Mouse (Mus musculus) neural tube, embryonic 14.5 days (tissue): Measurements from ENCODE around the gene Hoxd11. TPM values are rescaled to one million over a fixed set of nuclear protein-coding genes. Genes with fewer than 3 reads are reported as not detected.

Experiments used
- ATAC-seq: fragments of 200-750 bp; cut with Nextera tagmentation; 2 replicates; pipeline ENCODE4 v1.8.0; 2017; ENCODE audit warnings: low read depth, mild to moderate bottlenecking, moderate TSS enrichment, moderate library complexity
- H3K27ac ChIP-seq: fragments of 300-500 bp; sonication (generic); 2 replicates; pipeline ENCODE4 v1.5.1; 2014; ENCODE audit warnings: low read depth, mild to moderate bottlenecking, control low read depth, low read length, moderate library complexity, mixed read lengths
- H3K27me3 ChIP-seq: fragments of 300-500 bp; sonication (generic); 2 replicates; pipeline ENCODE4 v1.6.1; 2014; ENCODE audit warnings: low read length; ENCODE audit not compliant: control insufficient read depth, insufficient read depth
- H3K36me3 ChIP-seq: fragments of 300-500 bp; sonication (generic); 2 replicates; pipeline ENCODE4 v1.6.1; 2014; ENCODE audit warnings: low read length, mixed read lengths; ENCODE audit not compliant: control insufficient read depth, insufficient read depth
- H3K4me1 ChIP-seq: fragments of 300-500 bp; sonication (generic); 2 replicates; pipeline ENCODE4 v1.6.1; 2014; ENCODE audit warnings: low read length; ENCODE audit not compliant: control insufficient read depth, insufficient read depth
- H3K4me2 ChIP-seq: fragments of 300-500 bp; sonication (generic); 2 replicates; pipeline ENCODE4 v1.6.1; 2014; ENCODE audit warnings: mild to moderate bottlenecking, low read depth, low read length, control low read depth
- H3K4me3 ChIP-seq: fragments of 300-500 bp; sonication (generic); 2 replicates; pipeline ENCODE4 v1.5.1; 2014; ENCODE audit warnings: low read depth, low read length, control low read depth, mixed read lengths
- H3K9ac ChIP-seq: fragments of 300-500 bp; sonication (generic); replicated peaks from 2 replicates; pipeline ENCODE4 v1.6.1; 2014; ENCODE audit warnings: low read depth, mild to moderate bottlenecking, control low read depth, low read length, mixed read lengths
- H3K9me3 ChIP-seq: fragments of 300-500 bp; sonication (generic); 2 replicates; pipeline ENCODE4 v1.6.1; 2016; ENCODE audit warnings: low read length; ENCODE audit not compliant: control insufficient read depth
- WGBS: fragments of 180-500 bp; shearing (Covaris S2); extraction: QIAGEN DNeasy Blood & Tissue Kit; methylation state at CpG from one replicate; pipeline ENCODE4 v1.1.7; 2014; 5-methylcytosine and 5-hydroxymethylcytosine counted together
- polyA plus RNA-seq: library from polyadenylated mRNA; unstranded; fragments of >200 nt; fragmentation: Nextera tagmentation; extraction: Ambion mirVana; gene quantifications from 2 replicates; pipeline ENCODE4 v1.2.1, GENCODE M21; 2014

Gene Hoxd11
- polyA plus RNA-seq, 1 experiment from 2014 or later, result 0.09 TPM

DNA sequence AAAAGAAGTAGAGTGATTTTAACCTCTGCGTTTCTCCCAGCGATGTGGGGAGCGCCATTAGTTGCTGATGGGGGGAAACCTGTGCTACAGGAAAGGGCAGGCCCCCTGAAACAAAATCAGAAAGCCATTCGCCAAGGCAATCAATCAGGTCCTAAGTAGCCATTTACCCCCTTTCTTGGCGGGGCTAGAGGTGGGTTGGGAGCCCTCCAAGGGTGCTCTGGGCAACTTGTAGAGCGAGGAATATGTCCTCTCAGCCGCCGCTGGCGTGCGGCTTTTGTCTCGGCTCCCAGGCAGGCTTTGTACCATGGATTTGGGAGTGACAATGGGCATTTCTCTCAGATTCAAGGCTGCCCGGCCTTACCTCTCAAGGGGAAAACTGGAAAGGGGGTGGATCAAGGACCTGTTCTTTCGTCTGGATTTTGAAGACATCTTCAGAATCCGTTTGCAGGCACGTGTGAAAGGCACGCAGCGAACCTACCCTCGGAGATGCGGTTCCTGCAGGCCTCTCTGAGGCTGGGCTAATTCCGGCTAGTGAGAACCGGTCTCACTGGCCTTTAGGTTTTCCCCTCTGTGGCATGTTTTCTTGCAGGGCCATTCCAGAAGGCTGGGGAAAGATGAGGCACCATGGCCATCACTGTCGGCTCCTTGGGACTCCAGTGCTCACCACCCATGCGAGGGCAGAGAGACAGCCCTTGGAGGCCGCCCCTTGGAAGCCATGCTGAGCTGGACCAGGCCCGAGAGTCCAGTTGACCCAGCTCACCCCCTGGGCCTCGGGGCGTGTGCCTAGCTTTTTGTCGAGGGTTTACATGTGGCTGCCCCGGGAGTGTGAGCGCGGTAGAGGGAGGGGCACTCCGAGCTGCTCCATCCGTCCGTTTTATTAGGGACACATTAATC is 17.3 kb downstream of the Hoxd11 start:
- peak; percentile 13; the same call in 1 of the 2 replicates for ATAC-seq
- H3K4me3 ChIP-seq, result peak overlapping the region; percentile 53; the same call in 1 of the 2 replicates
- H3K36me3 ChIP-seq, result no peaks in the 10 kb centered on the region
- H3K4me1 ChIP-seq, result peaks cover 5% of the 10 kb centered on the region; the same call in 1 of the 2 replicates
- H3K27me3 ChIP-seq, result peaks cover 7% of the 10 kb centered on the region; the same call in 1 of the 2 replicates
- H3K27ac ChIP-seq, result peak overlapping the region; percentile 90
- H3K4me2 ChIP-seq, result peak overlapping the region; percentile 74
- WGBS, result 3% methylated on average over 34 of the region's 34 CpGs
- peak overlapping the region; percentile 92 for H3K9ac ChIP-seq
- H3K9me3 ChIP-seq, result no peaks in the 10 kb centered on the region

GRCm38 (mm10) chr2:74697567-74698121 is 18.3 kb downstream of the Hoxd11 start, which contains the start of gene Hoxd9:
Gene Hoxd9 (plus strand): TSS chr2:74697727.
- Histone ChIP-seq H3K4me2 (peak within 1 kb of the TSS; percentile 74), H3K4me3 (peak within 1 kb of the TSS; percentile 53), H3K9me3 (no peaks in the 10 kb centered on the region), H3K9ac (peak within 1 kb of the TSS; percentile 92), H3K27ac (peak within 1 kb of the TSS; percentile 90), H3K36me3 (no peaks in the 10 kb centered on the region), H3K4me1 (peaks cover 5% of the 10 kb centered on the region; the same call in 1 of the 2 replicates), H3K27me3 (peaks cover 7% of the 10 kb centered on the region; the same call in 1 of the 2 replicates)
- under 1% methylated on average over 40 of the region's 43 CpGs for WGBS
- ATAC-seq, result peak; percentile 45

- under 1% methylated on average over 61 of the region's 86 CpGs for WGBS
- H3K4me3 ChIP-seq, result peak overlapping the region; percentile 53
- no peaks in the 10 kb centered on the region for H3K9me3 ChIP-seq
- peak overlapping the region; percentile 92 for H3K9ac ChIP-seq
- peaks cover 9% of the 10 kb centered on the region; the same call in 1 of the 2 replicates for H3K4me1 ChIP-seq
- ATAC-seq, result peak; percentile 25
- peak overlapping the region; percentile 90 for H3K27ac ChIP-seq
- H3K36me3 ChIP-seq, result no peaks in the 10 kb centered on the region
- peaks cover 7% of the 10 kb centered on the region; the same call in 1 of the 2 replicates for H3K27me3 ChIP-seq
- peak overlapping the region; percentile 74 for H3K4me2 ChIP-seq
Observed at GRCm38 (mm10) chr2:74698201-74699052, 19.1 kb downstream of the Hoxd11 start.

DNA sequence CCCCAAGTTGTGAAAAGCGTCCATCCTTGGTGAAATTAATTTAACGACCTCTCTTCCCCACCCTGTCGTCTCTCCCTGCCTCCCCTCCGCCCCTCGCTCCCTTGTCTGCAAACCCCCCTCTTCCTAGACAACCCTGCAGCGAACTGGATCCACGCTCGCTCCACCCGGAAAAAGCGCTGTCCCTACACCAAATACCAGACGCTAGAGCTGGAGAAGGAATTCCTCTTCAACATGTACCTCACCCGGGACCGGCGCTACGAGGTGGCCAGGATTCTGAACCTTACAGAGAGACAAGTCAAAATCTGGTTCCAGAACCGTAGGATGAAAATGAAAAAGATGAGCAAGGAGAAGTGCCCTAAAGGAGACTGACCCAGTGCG is 19.7 kb downstream of the Hoxd11 start:
- 0 out of 2 replicates have a peak, but pooled peaks have one; percentile 9 for ATAC-seq
- Histone ChIP-seq H3K4me1 (peaks cover 15% of the 10 kb centered on the region; the same call in 1 of the 2 replicates), H3K9me3 (no peaks in the 10 kb centered on the region), H3K36me3 (no peaks in the 10 kb centered on the region), H3K27ac (peak overlapping the region; percentile 90), H3K9ac (peak overlapping the region; percentile 92), H3K27me3 (peaks cover 7% of the 10 kb centered on the region; the same call in 1 of the 2 replicates), H3K4me2 (peak overlapping the region; percentile 74), H3K4me3 (peak overlapping the region; percentile 53)
- 3% methylated on average over 17 of the region's 17 CpGs for WGBS

- H3K27me3 ChIP-seq, result peaks cover 5% of the 10 kb centered on the region; the same call in 1 of the 2 replicates
- H3K4me2 ChIP-seq, result peak overlapping the region; percentile 74
- H3K36me3 ChIP-seq, result no peaks in the 10 kb centered on the region
- H3K9ac ChIP-seq, result peak overlapping the region; percentile 92
- H3K4me1 ChIP-seq, result peaks cover 15% of the 10 kb centered on the region; the same call in 1 of the 2 replicates
- peak overlapping the region; percentile 53 for H3K4me3 ChIP-seq
- WGBS, result 7% methylated on average over 23 of the region's 23 CpGs
- no peaks in the 10 kb centered on the region for H3K9me3 ChIP-seq
- no peak for ATAC-seq
- H3K27ac ChIP-seq, result peak overlapping the region; percentile 90
Observed at GRCm38 (mm10) chr2:74699664-74700545, 20.5 kb downstream of the Hoxd11 start.

DNA sequence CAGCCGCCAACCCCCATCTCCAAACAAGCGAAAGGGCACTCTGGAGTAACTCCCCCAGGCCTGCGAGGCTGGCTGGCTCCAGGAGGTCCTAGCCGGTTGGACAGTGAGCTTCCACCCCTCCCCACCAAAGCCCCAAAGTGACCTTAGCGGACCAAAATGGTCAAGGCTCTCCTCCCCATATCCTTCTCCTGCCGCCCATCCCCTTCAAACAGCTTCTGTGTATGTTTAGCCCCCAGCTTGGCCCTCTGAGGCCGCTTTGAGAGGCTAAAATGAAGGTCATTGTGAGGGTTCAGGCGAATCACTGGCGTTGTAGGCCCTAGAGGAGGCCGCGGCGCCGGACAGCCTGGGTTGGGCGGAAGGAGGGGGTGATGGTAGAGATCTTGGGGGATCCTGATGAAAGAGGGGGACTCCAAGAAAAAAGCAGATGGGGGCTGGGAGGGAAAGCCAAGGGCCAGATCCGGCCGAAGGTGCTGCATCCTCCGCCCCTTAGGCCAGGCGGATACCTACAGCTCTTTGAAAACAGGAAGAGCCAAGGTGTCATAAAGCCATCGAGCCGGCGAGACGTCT is 21.3 kb downstream of the Hoxd11 start:
- Histone ChIP-seq H3K4me3 (peak overlapping the region; percentile 53), H3K4me1 (peaks cover 15% of the 10 kb centered on the region; the same call in 1 of the 2 replicates), H3K27me3 (0 out of 2 replicates have a peak, but pooled peaks cover under 1% of the 10 kb centered on the region), H3K36me3 (no peaks in the 10 kb centered on the region), H3K9ac (peak overlapping the region; percentile 92), H3K4me2 (peak overlapping the region; percentile 74), H3K27ac (peak overlapping the region; percentile 90), H3K9me3 (no peaks in the 10 kb centered on the region)
- no peak for ATAC-seq
- WGBS, result 6% methylated on average over 22 of the region's 22 CpGs

DNA sequence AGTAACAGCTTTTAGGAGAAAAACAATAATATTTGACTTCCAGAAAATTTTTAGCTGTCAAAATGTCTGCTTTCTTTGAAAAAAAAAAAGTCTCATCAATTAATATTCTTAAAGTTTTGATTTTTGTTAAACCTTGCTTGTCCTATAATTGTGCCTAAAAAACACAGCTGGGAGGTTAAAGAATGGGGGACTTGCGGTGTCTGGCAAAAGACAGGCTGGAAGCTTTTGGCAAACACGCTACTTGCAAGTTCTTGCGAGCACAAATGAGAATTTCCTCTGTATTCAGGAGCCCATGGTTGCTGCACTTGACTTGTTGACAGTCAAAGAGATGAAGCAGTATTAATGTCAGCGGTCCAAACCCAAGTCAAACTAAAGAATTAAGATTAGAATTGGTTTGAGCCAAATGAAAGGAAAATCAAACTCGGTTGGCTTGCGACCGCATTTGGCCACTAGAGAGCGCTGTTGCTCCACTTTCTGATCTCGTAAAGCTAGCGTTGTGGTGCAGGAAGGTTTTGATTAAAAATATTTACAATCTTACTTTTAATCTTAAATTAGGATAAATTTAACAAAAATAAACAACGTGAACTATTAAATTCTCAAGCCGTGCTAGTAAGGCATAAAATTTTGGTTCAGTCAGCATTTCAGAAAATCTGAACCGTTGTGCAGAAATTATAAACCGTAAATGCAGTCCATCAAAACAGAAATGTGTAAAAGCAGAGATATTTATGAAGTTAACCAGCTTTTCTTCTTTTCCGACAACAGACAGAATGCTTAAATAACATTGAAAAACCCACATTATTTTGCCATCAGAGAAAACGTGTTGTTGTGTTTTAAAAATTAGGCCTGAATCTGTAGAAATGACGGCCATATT is 22.8 kb downstream of the Hoxd11 start:
- H3K4me3 ChIP-seq, result peak overlapping the region; percentile 16; the same call in 1 of the 2 replicates
- H3K36me3 ChIP-seq, result no peaks in the 10 kb centered on the region
- no peak overlapping the region; the same call in 1 of the 2 replicates for H3K9ac ChIP-seq
- no peaks in the 10 kb centered on the region for H3K27me3 ChIP-seq
- H3K4me1 ChIP-seq, result peaks cover 16% of the 10 kb centered on the region; the same call in 1 of the 2 replicates
- no peaks in the 10 kb centered on the region for H3K9me3 ChIP-seq
- H3K27ac ChIP-seq, result peak overlapping the region; percentile 48; the same call in 1 of the 2 replicates
- 11% methylated on average over 17 of the region's 17 CpGs for WGBS
- ATAC-seq, result no peak
- H3K4me2 ChIP-seq, result peak overlapping the region; percentile 75
